Mouse (Mus musculus): Measurements from ENCODE around the gene Acer3.

DNA sequence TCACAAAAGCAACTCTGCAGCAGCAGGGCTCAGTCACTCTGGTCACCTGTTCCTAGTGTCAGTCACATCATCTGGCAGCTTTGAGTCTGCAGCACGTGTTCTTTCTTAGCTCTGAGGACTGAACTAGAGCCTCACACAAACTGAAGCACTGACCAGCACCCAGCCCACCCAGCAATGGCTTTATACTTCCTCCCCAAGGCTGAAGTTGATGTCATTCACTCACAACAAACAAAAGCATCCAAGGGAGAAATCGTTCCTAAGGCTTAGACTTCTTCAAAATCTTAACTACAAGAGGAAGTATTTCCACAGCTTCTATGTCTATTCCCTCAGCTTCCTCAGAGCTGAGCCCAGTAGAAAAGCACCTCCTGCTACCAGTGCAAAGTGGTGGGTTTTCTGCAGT, 7.3 kb upstream of the Acer3 start:
- TF ChIP-seq CTCF (IDR thresholded peaks at IDR 0.05; ENCODE audit: insufficient read depth, low read length) = no peak
- no peak for TF ChIP-seq POLR2A (IDR thresholded peaks at IDR 0.05; ENCODE audit: borderline replicate concordance, extremely low read depth, low read depth, low read length)
